Mouse (Mus musculus) left cerebral cortex, adult 8-10 months (tissue): ENCODE results near the gene Olfr467. TPM values are rescaled to one million over a fixed set of nuclear protein-coding genes. Genes with fewer than 3 reads are reported as not detected.
"Not testable (repeated sequence)": the region's sequence is repeated elsewhere in the genome, so short reads cannot be mapped to it uniquely, and the experiment has no call there.

Source experiments
- DNase-seq, 2 experiments: peaks; one replicate each; pipeline ENCODE4 v3.0.0; 2022; ENCODE audit warnings: low spot score in 2 of 2
- total RNA-seq, 4 experiments: library from RNA; stranded (reverse); gene quantifications; 2 replicates each; pipeline ENCODE4 v1.2.4; 2022

Olfr467 gene
- not detected for total RNA-seq

GRCm38 (mm10) chr7:107811963-107812362 is at the start of gene Olfr467:
TSS of gene Olfr467 (plus strand) at chr7:107812263.
- no peak for DNase-seq

GRCm38 (mm10) chr7:107770812-107771211 is 41.3 kb upstream of the Olfr467 start:
- no peak for DNase-seq

GRCm38 (mm10) chr7:107778216-107778615 is 33.8 kb upstream of the Olfr467 start:
- no peak for DNase-seq

GRCm38 (mm10) chr7:107779611-107780010 is 32.5 kb upstream of the Olfr467 start:
- no peak for DNase-seq

- no peak for DNase-seq
These were observed 24.0 kb upstream of the Olfr467 start for GRCm38 (mm10) chr7:107787977-107788620.

GRCm38 (mm10) chr7:107796500-107796899 is 15.6 kb upstream of the Olfr467 start:
- no peak for DNase-seq

GRCm38 (mm10) chr7:107801108-107801507 is 11.0 kb upstream of the Olfr467 start, which contains the start of gene Ovch2:
TSS of gene Ovch2 (minus strand) at chr7:107801208.
- DNase-seq = no peak

GRCm38 (mm10) chr7:107802138-107802537 is 9.9 kb upstream of the Olfr467 start:
- no peak for DNase-seq

GRCm38 (mm10) chr7:107819442-107819841 is 7.4 kb downstream of the Olfr467 start:
- no peak for DNase-seq

- not testable (repeated sequence) for DNase-seq
These were observed 11.8 kb downstream of the Olfr467 start for GRCm38 (mm10) chr7:107823867-107824266.

GRCm38 (mm10) chr7:107825441-107825840 is 13.4 kb downstream of the Olfr467 start, which contains the start of gene Olfr469:
TSS of gene Olfr469 (minus strand) at chr7:107825541.
- not testable (repeated sequence) for DNase-seq

GRCm38 (mm10) chr7:107841719-107842118 is 29.7 kb downstream of the Olfr467 start:
- no peak for DNase-seq

GRCm38 (mm10) chr7:107847390-107847789 is 35.3 kb downstream of the Olfr467 start, which contains the start of gene Olfr470:
TSS of gene Olfr470 (minus strand) at chr7:107847490.
- not testable (repeated sequence) for DNase-seq

Other genes starting within 250 kb of the Olfr467 start
- gene Olfml1, start 244.8 kb upstream of the Olfr467 start, total RNA-seq = 10 to 100 TPM; 14.5 to 19.7 (median 17.2) TPM
- gene Ppfibp2, start 217.1 kb upstream of the Olfr467 start, total RNA-seq = 10 to 100 TPM in 2 of 4 experiments, 1 to 10 TPM in 2; 8.2 to 11.8 (median 9.8) TPM
- gene 5330417H12Rik, start 187.1 kb upstream of the Olfr467 start, total RNA-seq = not detected
- under 1 TPM; 0.11 to 0.63 (median 0.40) TPM for gene Cyb5r2, start 54.2 kb upstream of the Olfr467 start, total RNA-seq
- gene Ovch2, start 11.1 kb upstream of the Olfr467 start, total RNA-seq = not detected
- not detected for gene Olfr469, start 13.3 kb downstream of the Olfr467 start, total RNA-seq
- not detected for gene Olfr470, start 35.2 kb downstream of the Olfr467 start, total RNA-seq
- under 1 TPM in 1 of 4 experiments, not detected in 3; 0.07 TPM for gene Olfr472, start 85.6 kb downstream of the Olfr467 start, total RNA-seq
- gene Olfr473, start 118.2 kb downstream of the Olfr467 start, total RNA-seq = not detected
- gene Olfr474, start 142.4 kb downstream of the Olfr467 start, total RNA-seq = not detected
- gene Olfr476, start 152.5 kb downstream of the Olfr467 start, total RNA-seq = not detected
- not detected for gene Olfr477, start 174.4 kb downstream of the Olfr467 start, total RNA-seq
- not detected for gene Olfr478, start 221.7 kb downstream of the Olfr467 start, total RNA-seq
- not detected for gene Olfr479, start 238.4 kb downstream of the Olfr467 start, total RNA-seq